Mouse (Mus musculus): ENCODE measurements around the gene Parp4.

Parp4 gene

DNA sequence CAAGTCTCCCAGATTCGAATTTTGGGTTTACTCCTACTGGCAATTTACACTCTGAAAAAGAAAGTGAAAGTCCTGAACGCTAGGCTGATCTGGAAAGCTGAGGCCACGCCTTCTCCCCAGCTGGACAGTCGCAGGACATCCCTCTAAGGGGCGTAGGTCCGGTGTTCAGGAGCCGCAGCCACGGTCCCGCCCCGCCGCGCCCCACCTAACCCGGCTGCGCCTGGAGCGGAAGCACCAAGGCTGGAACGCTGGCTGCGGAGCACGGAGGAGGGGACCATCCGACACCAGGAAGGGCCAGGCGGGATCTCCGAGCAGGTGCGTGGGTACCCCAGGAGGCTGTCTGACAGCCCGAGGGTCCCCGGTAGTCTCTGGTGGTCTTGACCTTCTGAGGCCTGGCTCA is at the start of gene Parp4, which contains the start of gene Cenpj:
Gene Parp4, plus strand, starts transcription at position 204 of the 400 bp plus-strand sequence.
Gene Cenpj, minus strand, starts transcription at position 10 of the 400 bp plus-strand sequence.
- peak; percentile 17 for DNase-seq (ENCODE audit: low read depth, low spot score)

DNA sequence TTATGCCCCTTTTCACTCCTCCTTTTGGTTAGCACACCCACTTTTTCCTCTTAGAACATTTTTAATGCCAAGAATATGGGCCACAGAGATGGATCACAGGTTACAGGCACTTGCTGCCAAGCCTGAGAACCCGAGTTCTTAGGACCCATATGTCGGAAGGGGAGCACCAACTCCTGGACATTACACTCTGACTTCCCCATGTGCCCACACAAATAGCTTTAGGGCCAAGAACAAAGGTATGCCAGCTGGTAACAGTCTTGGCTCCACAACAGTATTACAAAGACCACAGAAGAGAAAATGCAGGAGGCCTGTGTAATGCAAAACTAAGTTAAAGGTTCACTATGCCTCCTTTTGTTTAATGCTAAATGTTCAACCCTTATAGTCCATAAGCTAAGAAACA is 44.6 kb upstream of the Parp4 start:
- DNase-seq (ENCODE audit: low read depth, low spot score) = no peak

DNA sequence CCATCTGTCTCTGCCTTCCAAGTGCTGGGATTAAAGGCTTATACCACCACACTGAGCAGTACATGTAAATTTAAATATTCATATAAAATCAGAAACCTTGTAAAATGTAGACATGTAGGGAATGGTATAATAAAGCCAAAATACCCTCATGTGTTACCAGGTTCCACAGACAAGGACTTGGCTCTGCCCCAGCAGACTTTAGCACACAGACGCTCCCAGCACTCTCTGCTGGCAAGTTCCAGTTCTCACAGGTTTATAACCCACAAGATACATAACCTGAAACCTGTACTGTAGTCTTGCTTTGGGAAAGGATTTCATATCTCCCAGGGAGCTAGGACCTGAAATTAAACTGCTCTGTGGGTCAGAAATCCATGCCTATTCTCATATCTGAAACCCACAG is 30.5 kb upstream of the Parp4 start:
- no peak for DNase-seq (ENCODE audit: low read depth, low spot score)

- DNase-seq (ENCODE audit: low read depth, low spot score) = no peak
Measured at GRCm38 (mm10) chr14:56545491-56545890, 29.9 kb upstream of the Parp4 start.

- DNase-seq (ENCODE audit: low read depth, low spot score) = no peak
Measured at GRCm38 (mm10) chr14:56550960-56551359, 24.5 kb upstream of the Parp4 start.

DNA sequence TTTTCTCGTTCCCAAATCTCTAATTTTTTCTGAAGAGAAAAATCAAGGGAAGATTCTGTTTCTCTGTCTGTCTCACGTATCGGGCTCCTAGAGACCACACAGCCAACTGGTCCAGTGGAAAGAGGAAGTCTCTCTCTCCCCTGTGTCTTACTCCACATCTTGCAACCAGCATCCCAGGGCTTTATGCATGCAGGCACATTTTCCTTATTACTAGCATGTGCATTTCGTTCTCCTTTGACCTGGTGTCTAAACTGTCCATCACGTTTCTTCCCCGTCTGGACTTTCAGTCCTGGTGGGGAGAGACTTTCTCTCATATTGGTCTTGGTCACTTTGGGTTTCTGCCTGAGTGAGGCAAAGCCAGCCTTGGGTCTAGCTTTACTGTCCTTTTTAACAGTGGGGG is 22.5 kb upstream of the Parp4 start:
- no peak for DNase-seq (ENCODE audit: low read depth, low spot score)

DNA sequence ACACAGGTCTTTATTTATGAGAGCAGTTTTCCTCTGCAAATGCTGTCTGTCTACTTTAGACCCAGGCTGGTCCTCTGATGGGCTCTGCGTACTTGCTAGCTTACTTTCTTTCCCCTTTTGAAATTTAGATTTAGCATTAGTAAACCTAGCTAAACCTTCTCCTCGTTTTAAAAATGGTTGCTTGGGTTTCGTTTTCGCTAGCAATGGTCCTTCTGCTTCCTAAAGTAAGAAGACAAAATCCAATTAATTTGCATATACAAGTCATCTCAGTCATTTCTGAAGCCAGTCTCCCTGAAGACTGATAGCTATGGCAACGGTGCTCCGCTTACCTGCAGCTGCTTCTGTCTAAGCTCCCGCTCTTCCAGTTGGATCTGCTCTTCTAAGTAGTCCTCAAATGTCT is 22.1 kb upstream of the Parp4 start:
- DNase-seq (ENCODE audit: low read depth, low spot score) = no peak

DNA sequence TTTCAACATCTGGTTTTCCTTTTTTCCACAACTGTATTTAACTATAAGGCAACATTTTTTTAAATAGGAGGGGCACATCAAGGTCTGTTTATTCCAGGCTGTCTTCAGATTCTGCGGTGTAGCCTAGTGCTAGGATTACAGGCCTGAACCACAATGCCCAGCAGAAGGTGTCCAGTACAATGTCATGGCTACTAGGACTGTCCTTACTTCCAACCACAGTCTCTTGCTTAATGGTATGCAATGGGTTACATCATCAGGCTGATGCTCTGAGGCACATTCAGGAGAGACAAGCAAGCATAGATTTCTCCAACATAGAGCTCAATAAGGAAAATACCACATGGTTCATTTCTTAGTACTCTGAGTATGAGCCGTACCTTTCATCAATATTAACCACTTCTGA is 20.7 kb upstream of the Parp4 start:
- no peak for DNase-seq (ENCODE audit: low read depth, low spot score)

DNA sequence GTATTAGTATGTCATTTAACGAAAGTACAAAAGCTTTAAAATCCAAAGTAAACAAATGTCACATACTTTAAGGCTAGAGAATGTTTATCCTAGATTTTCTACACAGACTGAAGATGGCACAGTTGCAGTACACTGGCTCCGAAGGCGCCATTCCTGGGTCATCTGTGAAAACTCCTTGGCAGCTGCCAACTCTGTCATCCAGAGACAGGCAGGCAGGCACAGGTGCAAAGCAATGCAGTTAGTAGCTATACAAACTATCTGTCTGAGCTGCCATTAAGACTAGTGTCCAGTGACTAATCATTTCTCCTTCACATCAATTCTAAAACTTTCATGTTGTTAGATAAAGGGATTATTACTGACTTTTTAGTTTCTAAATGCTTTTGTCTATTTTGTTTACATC is 16.3 kb upstream of the Parp4 start:
- no peak for DNase-seq (ENCODE audit: low read depth, low spot score)

- DNase-seq (ENCODE audit: low read depth, low spot score) = no peak
Measured at GRCm38 (mm10) chr14:56567476-56567875, 7.9 kb upstream of the Parp4 start.

- no peak for DNase-seq (ENCODE audit: low read depth, low spot score)
Measured at GRCm38 (mm10) chr14:56569041-56569440, 6.4 kb upstream of the Parp4 start.

DNA sequence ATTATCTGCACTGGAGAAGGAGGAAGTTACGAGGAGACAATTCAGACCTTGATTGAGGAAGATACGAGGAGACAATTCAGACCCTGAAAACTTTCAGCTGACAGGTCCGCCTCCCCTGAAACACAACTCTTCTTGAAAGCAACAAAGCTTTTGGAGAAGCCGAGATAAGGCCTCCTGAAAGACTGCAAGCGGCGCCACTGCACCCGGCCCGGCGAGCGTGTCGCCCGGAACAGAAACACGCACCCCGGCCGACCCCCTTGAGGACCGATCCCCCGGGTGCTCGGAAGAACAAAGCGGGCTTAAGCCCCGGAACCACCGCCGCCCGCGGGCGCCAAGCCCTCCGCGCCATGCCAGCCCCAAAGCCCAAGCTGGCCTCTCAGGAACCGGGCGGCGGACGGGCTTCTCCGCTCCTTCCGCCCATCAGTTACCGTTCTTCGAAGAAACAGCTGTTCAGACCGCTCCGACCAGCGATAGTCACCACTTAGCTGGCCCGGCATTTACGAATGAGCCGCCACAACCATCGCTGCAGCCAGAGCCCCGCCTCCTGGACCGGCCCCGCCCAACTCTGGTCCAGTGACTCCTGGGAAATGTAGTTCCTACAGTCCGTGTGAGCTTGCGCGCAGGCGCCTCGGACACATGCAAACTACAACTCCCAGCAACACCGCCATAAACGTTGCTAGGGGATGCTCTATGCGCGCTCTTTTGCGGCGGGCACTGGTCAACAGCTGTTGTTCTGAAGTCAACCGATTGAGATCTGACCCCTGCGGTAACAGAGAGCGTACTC is 3.9 kb upstream of the Parp4 start:
- DNase-seq (ENCODE audit: low read depth, low spot score) = peak; percentile 91

GRCm38 (mm10) chr14:56572546-56572945 is 2.9 kb upstream of the Parp4 start:
- no peak for DNase-seq (ENCODE audit: low read depth, low spot score)

GRCm38 (mm10) chr14:56575969-56576901 is 816 bp downstream of the Parp4 start:
- no peak for DNase-seq (ENCODE audit: low read depth, low spot score)

DNA sequence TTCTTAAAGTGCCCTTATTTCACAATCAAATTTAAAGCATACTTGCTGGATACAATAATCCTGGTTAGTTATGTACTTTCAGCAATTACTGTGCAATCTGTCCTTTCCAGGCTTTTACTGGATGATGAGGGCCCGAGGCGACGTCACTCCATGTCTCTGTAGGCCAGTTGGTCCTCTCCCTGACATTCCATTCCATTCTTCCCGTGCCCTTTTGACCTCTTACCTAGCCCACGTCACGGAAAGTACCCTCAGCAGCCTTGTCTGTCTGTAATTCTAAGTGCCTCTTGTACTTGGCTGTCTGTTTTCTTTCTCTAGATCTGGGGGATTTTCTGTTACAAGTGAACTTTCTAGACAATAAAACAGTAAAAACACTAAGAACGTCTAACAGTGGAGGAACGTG is 3.6 kb downstream of the Parp4 start:
- no peak for DNase-seq (ENCODE audit: low read depth, low spot score)

GRCm38 (mm10) chr14:56581117-56581516 is 5.7 kb downstream of the Parp4 start:
- DNase-seq (ENCODE audit: low read depth, low spot score) = no peak

DNA sequence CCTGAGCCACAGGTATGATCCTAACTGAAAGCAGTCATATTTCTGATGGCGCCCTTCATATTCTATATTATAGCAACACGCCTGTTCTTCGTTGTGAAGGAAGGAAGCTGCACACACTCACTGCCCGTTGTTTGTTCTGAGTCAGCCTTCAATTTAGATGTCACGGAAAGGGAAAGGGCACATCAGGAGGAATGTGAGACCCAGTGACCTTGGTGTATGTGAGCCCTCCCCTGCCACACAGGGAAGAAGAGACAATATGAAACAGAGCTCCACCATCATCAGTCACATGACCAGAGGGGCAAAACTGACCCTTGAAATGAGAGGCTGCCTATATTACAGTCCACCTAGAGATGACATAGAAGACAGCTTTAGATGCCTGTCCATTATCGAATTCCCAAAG is 6.9 kb downstream of the Parp4 start:
- no peak for DNase-seq (ENCODE audit: low read depth, low spot score)

DNA sequence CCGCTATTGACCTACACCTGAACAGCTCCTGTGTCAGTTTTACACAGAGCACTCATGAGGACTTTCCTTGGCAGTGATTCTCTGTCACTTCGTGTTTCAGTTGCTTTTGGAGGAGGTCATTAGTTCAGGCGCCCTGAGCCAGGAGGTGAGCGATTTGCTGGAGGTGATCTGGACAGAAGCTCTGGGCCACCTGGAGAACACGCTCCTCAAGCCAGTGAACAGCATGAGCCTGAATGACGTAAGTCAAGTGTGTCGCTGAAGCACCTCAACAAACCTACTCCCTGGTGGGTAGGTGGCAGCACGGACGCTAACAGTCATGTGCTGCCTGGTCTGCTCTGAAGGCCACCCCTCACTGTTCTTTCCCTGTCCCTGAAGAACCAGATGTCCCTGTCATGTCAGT is 16.8 kb downstream of the Parp4 start:
- DNase-seq (ENCODE audit: low read depth, low spot score) = no peak

DNA sequence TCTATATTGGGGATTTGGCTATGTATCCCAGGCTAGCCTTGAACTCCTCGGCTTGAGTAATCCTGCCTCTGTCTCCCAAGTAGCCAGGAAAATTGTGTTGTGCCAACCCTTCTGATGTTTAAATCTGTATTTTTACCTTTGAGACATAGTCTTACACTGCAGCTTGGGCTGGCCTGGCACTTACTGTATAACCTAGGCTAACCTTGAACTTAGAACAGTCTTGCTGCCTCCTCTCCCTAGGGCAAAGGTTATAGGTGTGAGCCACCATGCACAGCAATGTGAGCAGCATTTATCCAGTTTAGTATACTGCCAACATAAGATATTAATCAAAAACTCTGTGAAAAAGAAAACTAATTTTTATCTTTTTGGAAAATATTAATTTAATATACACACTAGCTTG is 19.4 kb downstream of the Parp4 start:
- DNase-seq (ENCODE audit: low read depth, low spot score) = no peak

DNA sequence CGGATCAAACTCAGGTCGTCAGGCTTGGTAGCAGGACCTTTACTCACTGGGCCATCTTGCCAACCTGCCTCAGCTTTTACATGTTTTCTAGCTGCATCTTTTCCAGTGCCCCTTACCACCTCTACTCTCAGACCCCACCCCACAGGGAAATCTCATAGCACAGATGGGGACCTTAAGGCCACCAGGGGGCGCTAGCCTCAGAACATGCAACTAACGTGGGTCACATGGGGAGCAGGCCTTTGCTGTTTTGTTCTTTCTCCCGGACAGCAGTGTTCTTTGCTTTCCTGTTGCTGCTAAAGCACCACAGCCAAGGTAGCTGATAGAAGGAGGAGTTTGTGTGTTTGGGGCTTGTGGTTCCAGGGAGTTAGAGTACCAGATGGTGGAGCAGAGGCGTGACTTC is 23.3 kb downstream of the Parp4 start:
- DNase-seq (ENCODE audit: low read depth, low spot score) = peak; percentile 28

GRCm38 (mm10) chr14:56602069-56602468 is 26.6 kb downstream of the Parp4 start:
- no peak for DNase-seq (ENCODE audit: low read depth, low spot score)

- no peak for DNase-seq (ENCODE audit: low read depth, low spot score)
Measured at GRCm38 (mm10) chr14:56604438-56604837, 29.0 kb downstream of the Parp4 start.

- no peak for DNase-seq (ENCODE audit: low read depth, low spot score)
Measured at GRCm38 (mm10) chr14:56605136-56605535, 29.7 kb downstream of the Parp4 start.
